Mouse (Mus musculus) lung, adult 2 months (tissue): ENCODE data around the gene Sh2b2.
"Not testable (repeated sequence)": the region's sequence is repeated elsewhere in the genome, so short reads cannot be mapped to it uniquely, and the experiment has no call there.

Experiments
- CTCF ChIP-seq: fragments of 200-500 bp; IDR thresholded peaks from 2 replicates; pipeline ENCODE4 v1.5.1; 2011; ENCODE audit warnings: mild to moderate bottlenecking, low read length, control low read depth; ENCODE audit not compliant: insufficient read depth
- POLR2A ChIP-seq: fragments of 200-500 bp; IDR thresholded peaks from 2 replicates; pipeline ENCODE4 v1.6.1; 2011; ENCODE audit warnings: low read depth, mild to moderate bottlenecking, control low read depth, low read length, borderline replicate concordance; ENCODE audit errors: extremely low read depth

DNA sequence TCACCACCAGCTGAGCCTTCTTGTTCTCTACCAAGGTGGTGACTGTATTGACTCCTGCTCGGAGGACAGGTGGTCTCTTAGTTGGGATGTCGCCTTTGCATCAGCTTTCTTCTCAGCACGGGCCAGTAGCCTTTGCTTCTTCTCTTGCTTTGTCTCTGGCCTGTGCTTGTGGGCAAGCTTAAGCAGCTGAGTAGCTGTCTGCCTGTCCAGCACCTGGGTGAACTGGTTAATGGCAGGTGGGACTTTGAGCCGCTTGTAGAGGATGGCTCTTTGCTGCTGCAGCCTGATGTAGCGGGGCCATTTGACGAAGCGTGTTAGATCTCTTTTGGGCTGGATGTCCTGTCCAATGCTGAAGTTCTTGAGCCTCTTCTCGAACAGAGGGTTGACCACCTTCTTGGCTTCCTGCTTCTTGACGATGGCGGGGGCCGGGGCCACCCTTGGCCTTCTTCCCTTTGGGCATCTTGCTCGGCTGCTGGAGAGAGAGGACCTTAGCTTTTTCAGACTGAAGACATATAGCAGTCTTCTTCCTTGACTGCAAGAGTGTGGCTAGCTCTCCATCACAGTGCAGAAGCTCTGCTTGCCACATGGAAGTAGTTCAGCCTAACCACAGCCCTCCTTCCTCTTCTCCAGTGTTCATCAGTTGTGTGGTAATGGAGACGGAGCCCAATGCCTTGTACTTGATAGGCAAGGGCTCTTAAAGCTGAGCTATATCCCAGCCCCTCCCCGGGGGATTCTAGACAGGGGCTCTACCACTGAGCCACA is 34.8 kb downstream of the Sh2b2 start:
- not testable (repeated sequence) for TF ChIP-seq POLR2A, CTCF
